Mouse (Mus musculus) CH12.LX (cell line): ENCODE measurements at regions not wholly inside any gene's neighbourhood (a gene's known extent, or its start where the extent isn't known, plus 50 kb on each side); places are given as distances from the start of the nearest gene placed in this dataset.

ENCODE experiments used
- DNase-seq: peaks from one replicate; pipeline ENCODE4 v3.0.0-alpha.2; 2013; ENCODE audit errors: extremely low read depth
- H3K27ac ChIP-seq: 2 replicates; pipeline ENCODE4 v1.5.1; 2012; ENCODE audit warnings: low read depth, mild to moderate bottlenecking, control low read depth, moderate library complexity; ENCODE audit not compliant: insufficient read depth
- H3K27me3 ChIP-seq: replicated peaks from 2 replicates; pipeline ENCODE3; 2012; ENCODE audit warnings: inconsistent platforms
- H3K36me3 ChIP-seq, 2 experiments: replicated peaks in 1 of 2; 2 replicates each; pipeline versions ENCODE3 to v1.6.1; 2012; ENCODE audit warnings: inconsistent platforms in 1 of 2, low read length in 1 of 2, mild to moderate bottlenecking in 1 of 2, mixed read lengths in 1 of 2, moderate library complexity in 1 of 2; ENCODE audit not compliant: control insufficient read depth in 1 of 2, insufficient read depth in 1 of 2
- H3K4me1 ChIP-seq, 2 experiments: 2 replicates each; pipeline ENCODE4 v1.6.1; 2012; ENCODE audit warnings: inconsistent platforms in 1 of 2, moderate library complexity in 1 of 2; ENCODE audit not compliant: insufficient read depth in 2 of 2, control insufficient read depth in 1 of 2
- H3K4me2 ChIP-seq: 2 replicates; pipeline ENCODE4 v1.6.1; 2012; ENCODE audit warnings: low read depth, mild to moderate bottlenecking, control low read depth; ENCODE audit not compliant: poor library complexity, insufficient read depth, severe bottlenecking
- H3K4me3 ChIP-seq, 3 experiments: fragments of 150-350 bp in 1 of 3; sonication (generic) in 1 of 3; replicated peaks in 1 of 3; 2 replicates each; pipeline versions ENCODE3 to v1.5.1; 2011 to 2012; ENCODE audit warnings: low read depth in 2 of 3, low read length in 2 of 3, mild to moderate bottlenecking in 2 of 3, moderate library complexity in 2 of 3, control low read depth in 1 of 3, improper control_type of control experiment in 1 of 3, inconsistent platforms in 1 of 3, mixed read lengths in 1 of 3; ENCODE audit not compliant: poor library complexity in 1 of 3
- H3K79me2 ChIP-seq: replicated peaks from 2 replicates; pipeline ENCODE4 v1.6.1; 2012; ENCODE audit warnings: mild to moderate bottlenecking, moderate library complexity; ENCODE audit not compliant: control insufficient read depth, poor library complexity, insufficient read depth, severe bottlenecking; ENCODE audit errors: extremely low read depth
- H3K9ac ChIP-seq: 2 replicates; pipeline ENCODE4 v1.6.1; 2012; ENCODE audit warnings: low read depth, mild to moderate bottlenecking, control low read depth, moderate library complexity; ENCODE audit not compliant: insufficient read depth
- H3K9me3 ChIP-seq: replicated peaks from 2 replicates; pipeline ENCODE3; 2012; ENCODE audit warnings: low read length, inconsistent platforms, mixed read lengths
- BHLHE40 ChIP-seq: IDR thresholded peaks from 2 replicates; pipeline ENCODE4 v1.6.1; 2011; ENCODE audit warnings: mild to moderate bottlenecking, low read depth, low read length, improper control_type of control experiment
- CHD2 ChIP-seq: IDR thresholded peaks from 2 replicates; pipeline ENCODE4 v1.6.1; 2011; ENCODE audit warnings: low read length, improper control_type of control experiment
- CTCF ChIP-seq, 2 experiments: IDR thresholded peaks in 1 of 2; conservative IDR thresholded peaks in 1 of 2; 2 replicates each; pipeline ENCODE4 v1.5.1; 2011 to 2012; ENCODE audit warnings: low read depth in 2 of 2, low read length in 2 of 2, improper control_type of control experiment in 1 of 2, inconsistent platforms in 1 of 2, mild to moderate bottlenecking in 1 of 2, moderate library complexity in 1 of 2
- E2F4 ChIP-seq: IDR thresholded peaks from 2 replicates; pipeline ENCODE4 v1.6.1; 2011; ENCODE audit warnings: low read depth, low read length, improper control_type of control experiment; ENCODE audit not compliant: insufficient replicate concordance
- ELF1 ChIP-seq: IDR thresholded peaks from 2 replicates; pipeline ENCODE4 v1.6.1; 2014; ENCODE audit warnings: low read depth, mild to moderate bottlenecking, inconsistent platforms, low read length, improper control_type of control experiment
- ETS1 ChIP-seq: conservative IDR thresholded peaks from 2 replicates; pipeline ENCODE4 v1.6.1; 2012; ENCODE audit warnings: low read depth, mild to moderate bottlenecking, inconsistent platforms, low read length, improper control_type of control experiment, moderate library complexity
- HCFC1 ChIP-seq: IDR thresholded peaks from 2 replicates; pipeline ENCODE4 v1.6.1; 2012; ENCODE audit warnings: low read depth, mild to moderate bottlenecking, inconsistent platforms, low read length, improper control_type of control experiment
- IRF4 ChIP-seq: IDR thresholded peaks from 2 replicates; pipeline ENCODE4 v1.6.1; 2014; ENCODE audit warnings: low read depth, mild to moderate bottlenecking, inconsistent platforms, low read length, improper control_type of control experiment
- JUND ChIP-seq: conservative IDR thresholded peaks from 2 replicates; pipeline ENCODE4 v1.6.1; 2011; ENCODE audit warnings: low read depth, low read length, improper control_type of control experiment
- MAFK ChIP-seq: IDR thresholded peaks from 2 replicates; pipeline ENCODE4 v1.6.1; 2011; ENCODE audit warnings: low read length, improper control_type of control experiment; ENCODE audit not compliant: insufficient replicate concordance
- MAZ ChIP-seq: IDR thresholded peaks from 2 replicates; pipeline ENCODE4 v1.6.1; 2012; ENCODE audit warnings: low read depth, mild to moderate bottlenecking, inconsistent platforms, low read length, improper control_type of control experiment, moderate library complexity
- MEF2A ChIP-seq: IDR thresholded peaks from 2 replicates; pipeline ENCODE4 v1.6.1; 2014; ENCODE audit warnings: low read depth, mild to moderate bottlenecking, inconsistent platforms, low read length, improper control_type of control experiment, borderline replicate concordance
- MXI1 ChIP-seq: IDR thresholded peaks from 2 replicates; pipeline ENCODE4 v1.6.1; 2011; ENCODE audit warnings: mild to moderate bottlenecking, low read depth, low read length, improper control_type of control experiment
- NELFE ChIP-seq: IDR thresholded peaks from 2 replicates; pipeline ENCODE4 v1.6.1; 2011; ENCODE audit warnings: low read depth, low read length, improper control_type of control experiment
- UBTF ChIP-seq: IDR thresholded peaks from 2 replicates; pipeline ENCODE4 v1.6.1; 2012; ENCODE audit warnings: low read depth, mild to moderate bottlenecking, inconsistent platforms, low read length, improper control_type of control experiment, moderate library complexity
- USF2 ChIP-seq: conservative IDR thresholded peaks from 2 replicates; pipeline ENCODE4 v1.6.1; 2011; ENCODE audit warnings: low read depth, low read length, improper control_type of control experiment
- ZC3H11A ChIP-seq: IDR thresholded peaks from 2 replicates; pipeline ENCODE4 v1.6.1; 2012; ENCODE audit warnings: low read depth, mild to moderate bottlenecking, inconsistent platforms, low read length, improper control_type of control experiment
- ZKSCAN1 ChIP-seq: IDR thresholded peaks from 2 replicates; pipeline ENCODE4 v1.6.1; 2012; ENCODE audit warnings: low read depth, inconsistent platforms, low read length, improper control_type of control experiment, borderline replicate concordance
- dilution Hi-C: fragments of 300-500 bp; cut with MboI; formaldehyde crosslinking; loops from 2 replicates; pipeline ENCODE4 v1.14.3; 2020; ENCODE audit warnings: low sequenced_read_pairs; ENCODE audit not compliant: extremely low pct_unique_long_range_greater_than_20kb, extremely low pct_ligation_motif_present
- in situ Hi-C: fragments of 300-500 bp; cut with MboI; formaldehyde crosslinking; loops from 3 replicates; pipeline ENCODE4 v1.14.3; 2019; ENCODE audit warnings: low sequenced_read_pairs, low pct_ligation_motif_present, low pct_unique_long_range_greater_than_20kb, mixed read lengths

- no peak overlapping the region for H3K27ac ChIP-seq
- H3K79me2 ChIP-seq = no peaks in the 10 kb centered on the region
- H3K27me3 ChIP-seq = no peaks in the 10 kb centered on the region
- H3K4me2 ChIP-seq = no peak overlapping the region
- H3K36me3 ChIP-seq = no peaks in the 10 kb centered on the region
- in situ Hi-C loops = no loop called here
- H3K9me3 ChIP-seq = peaks cover 61% of the 10 kb centered on the region
- dilution Hi-C loops = no loop called here
- H3K4me3 ChIP-seq = no peak overlapping the region
- TF ChIP-seq ZKSCAN1 (no peak), MAZ (no peak), CTCF (conservative IDR thresholded peaks at IDR 0.05 in 1 of 2, IDR thresholded peaks at IDR 0.05 in 1 of 2; ENCODE audit: low read depth in 2 of 2, low read length in 2 of 2) (no peak), ZC3H11A (no peak), E2F4 (no peak), CHD2 (no peak), MXI1 (no peak), IRF4 (no peak), NELFE (no peak), JUND (no peak), MEF2A (no peak), BHLHE40 (no peak), HCFC1 (no peak), USF2 (no peak)
- no peak for DNase-seq
- H3K4me1 ChIP-seq = no peaks in the 10 kb centered on the region
- H3K9ac ChIP-seq = no peak overlapping the region
Observed at GRCm38 (mm10) chr6:140278750-140279149, 145.1 kb upstream of the Plekha5 start.

GRCm38 (mm10) chr6:140270592-140270991 lies 153.3 kb upstream of the Plekha5 start:
- Histone ChIP-seq H3K9me3 (peaks cover 64% of the 10 kb centered on the region), H3K27me3 (no peaks in the 10 kb centered on the region), H3K36me3 (no peaks in the 10 kb centered on the region), H3K9ac (no peak overlapping the region), H3K79me2 (no peaks in the 10 kb centered on the region), H3K4me1 (no peaks in the 10 kb centered on the region), H3K4me2 (no peak overlapping the region), H3K27ac (no peak overlapping the region), H3K4me3 (no peak overlapping the region)
- no peak for TF ChIP-seq ELF1
- no peak for TF ChIP-seq E2F4
- TF ChIP-seq MAFK = no peak
- no peak for TF ChIP-seq CTCF (conservative IDR thresholded peaks at IDR 0.05 in 1 of 2, IDR thresholded peaks at IDR 0.05 in 1 of 2; ENCODE audit: low read depth in 2 of 2, low read length in 2 of 2)
- no peak for TF ChIP-seq MXI1
- no peak for TF ChIP-seq ETS1
- no peak for TF ChIP-seq UBTF
- TF ChIP-seq USF2 = no peak
- DNase-seq = no peak
- in situ Hi-C loops = no loop called here
- dilution Hi-C loops = no loop called here
